Mouse (Mus musculus) forebrain, embryonic 12.5 days (tissue): ENCODE measurements at regions not wholly inside any gene's neighbourhood (a gene's known extent, or its start where the extent isn't known, plus 50 kb on each side); places are given as distances from the start of the nearest gene placed in this dataset.
A peak's percentile ranks its signal among the peaks of the same experiment; 100 is the strongest.

ENCODE experiments used
- ATAC-seq: fragments of 200-750 bp; cut with Nextera tagmentation; 2 replicates; pipeline ENCODE4 v1.8.0; 2017; ENCODE audit warnings: moderate TSS enrichment; ENCODE audit not compliant: low FRiP score
- H3K27ac ChIP-seq: fragments of 300-500 bp; sonication (generic); 2 replicates; pipeline ENCODE4 v1.5.1; 2016; ENCODE audit warnings: mild to moderate bottlenecking
- H3K27me3 ChIP-seq: fragments of 300-500 bp; sonication (generic); 2 replicates; pipeline ENCODE4 v1.6.1; 2016; ENCODE audit warnings: mild to moderate bottlenecking
- H3K36me3 ChIP-seq: fragments of 300-500 bp; sonication (generic); replicated peaks from 2 replicates; pipeline ENCODE4 v1.6.1; 2016; ENCODE audit warnings: mild to moderate bottlenecking
- H3K4me1 ChIP-seq: fragments of 300-500 bp; sonication (generic); 2 replicates; pipeline ENCODE4 v1.6.1; 2016
- H3K4me2 ChIP-seq: fragments of 300-500 bp; sonication (generic); 2 replicates; pipeline ENCODE4 v1.6.1; 2016; ENCODE audit warnings: mild to moderate bottlenecking, moderate library complexity
- H3K4me3 ChIP-seq: fragments of 300-500 bp; sonication (generic); replicated peaks from 2 replicates; pipeline ENCODE4 v1.5.1; 2016; ENCODE audit warnings: mild to moderate bottlenecking
- H3K9ac ChIP-seq: fragments of 300-500 bp; sonication (generic); 2 replicates; pipeline ENCODE4 v1.6.1; 2016; ENCODE audit warnings: mild to moderate bottlenecking
- H3K9me3 ChIP-seq: fragments of 300-500 bp; sonication (generic); 2 replicates; pipeline ENCODE4 v1.6.1; 2016
- WGBS: fragments of 180-500 bp; shearing (Covaris S2); methylation state at CpG from one replicate; pipeline ENCODE4 v1.1.7; 2016; 5-methylcytosine and 5-hydroxymethylcytosine counted together

DNA sequence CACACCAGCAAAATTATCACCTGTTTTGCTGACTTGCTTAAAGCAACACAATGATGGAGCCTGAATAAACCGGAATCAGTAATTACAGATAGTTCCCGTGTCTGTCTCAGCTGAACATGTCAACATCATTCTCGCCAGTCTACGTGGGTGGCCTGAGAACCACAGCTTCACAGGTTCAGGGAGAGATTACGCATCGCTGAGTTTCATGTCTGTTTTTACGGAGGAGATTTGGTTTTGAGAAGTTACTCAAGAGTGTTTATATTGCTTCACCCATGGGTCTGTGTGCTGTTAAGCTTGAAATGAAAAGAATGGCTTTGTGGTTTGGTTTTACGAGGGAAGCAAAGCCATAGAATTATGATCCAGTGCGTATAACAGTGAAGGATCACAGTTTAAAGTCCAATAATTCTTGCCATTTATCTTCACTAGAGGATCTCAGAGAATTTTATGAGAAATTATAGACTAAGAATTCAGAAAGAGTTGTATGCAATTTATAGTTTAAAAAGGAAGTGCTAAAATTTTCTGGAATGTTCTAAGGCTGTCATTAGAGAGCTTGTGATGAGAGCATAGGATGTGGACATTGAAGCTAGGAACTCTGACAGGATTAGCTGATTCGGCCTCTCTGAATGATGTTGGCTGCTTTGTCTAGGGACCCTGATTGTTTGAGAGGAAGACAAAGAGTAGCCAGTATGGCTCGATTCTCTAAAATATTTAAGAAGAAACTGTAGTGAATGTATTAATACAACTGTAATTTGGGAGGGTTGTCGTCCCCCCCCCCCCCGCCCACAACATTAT, 119.4 kb upstream of the Nectin3 start:
- no peaks in the 10 kb centered on the region for H3K27me3 ChIP-seq
- WGBS, result 49% methylated on average over 13 of the region's 13 CpGs
- H3K4me2 ChIP-seq, result no peak overlapping the region
- no peak overlapping the region for H3K9ac ChIP-seq
- H3K27ac ChIP-seq, result no peak overlapping the region
- H3K9me3 ChIP-seq, result no peaks in the 10 kb centered on the region
- no peaks in the 10 kb centered on the region for H3K36me3 ChIP-seq
- 0 out of 2 replicates have a peak, but pooled peaks have one; percentile 44 for ATAC-seq
- no peaks in the 10 kb centered on the region for H3K4me1 ChIP-seq
- no peak overlapping the region for H3K4me3 ChIP-seq

- no peak overlapping the region for H3K4me3 ChIP-seq
- H3K4me2 ChIP-seq, result no peak overlapping the region
- H3K27ac ChIP-seq, result no peak overlapping the region
- ATAC-seq, result peak; percentile 41; the same call in 1 of the 2 replicates
- H3K4me1 ChIP-seq, result no peaks in the 10 kb centered on the region
- no peaks in the 10 kb centered on the region for H3K36me3 ChIP-seq
- no peaks in the 10 kb centered on the region for H3K9me3 ChIP-seq
- H3K9ac ChIP-seq, result no peak overlapping the region
- no peaks in the 10 kb centered on the region for H3K27me3 ChIP-seq
These were observed 118.3 kb upstream of the Nectin3 start for GRCm38 (mm10) chr16:46616606-46617005.

DNA sequence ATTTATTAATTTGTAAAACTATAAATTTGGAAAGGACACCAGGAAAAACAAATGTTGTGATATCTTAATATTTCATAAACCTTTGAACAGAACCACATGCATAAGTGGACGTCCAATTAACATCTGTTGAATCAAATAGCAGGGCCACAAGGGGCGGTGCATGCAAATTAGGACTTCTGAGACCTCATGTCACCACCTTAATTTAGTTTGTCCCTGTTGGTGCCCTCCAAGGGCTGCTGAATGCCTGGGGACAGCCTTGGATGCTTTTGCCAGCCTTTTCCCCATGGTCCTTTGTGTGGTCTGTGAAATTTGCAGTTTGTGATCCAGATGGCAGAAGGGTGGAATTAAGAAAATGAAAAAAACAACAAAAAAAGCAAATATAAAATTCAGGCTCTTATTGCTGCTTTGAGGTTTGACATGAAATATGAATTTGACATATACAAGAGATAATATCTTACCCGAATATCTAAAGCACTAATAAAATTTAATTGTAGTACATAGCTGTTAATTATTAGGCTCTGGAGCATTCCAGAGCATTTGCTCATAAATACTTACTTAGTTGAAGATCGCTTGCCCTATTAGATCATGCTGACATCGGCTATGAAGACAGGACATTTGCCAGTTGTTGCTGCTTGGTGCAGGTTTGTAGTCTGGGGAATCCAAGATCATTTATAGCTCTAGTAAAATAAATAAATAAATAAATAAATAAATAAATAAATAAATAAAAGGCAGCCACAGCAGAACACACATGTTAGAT, 114.9 kb upstream of the Nectin3 start:
- no peak overlapping the region for H3K4me3 ChIP-seq
- H3K4me2 ChIP-seq, result no peak overlapping the region
- no peaks in the 10 kb centered on the region for H3K4me1 ChIP-seq
- H3K9ac ChIP-seq, result no peak overlapping the region
- no peaks in the 10 kb centered on the region for H3K27me3 ChIP-seq
- WGBS, result 81% methylated on average over 5 of the region's 5 CpGs
- no peaks in the 10 kb centered on the region for H3K36me3 ChIP-seq
- H3K27ac ChIP-seq, result no peak overlapping the region
- ATAC-seq, result no peak
- no peaks in the 10 kb centered on the region for H3K9me3 ChIP-seq

DNA sequence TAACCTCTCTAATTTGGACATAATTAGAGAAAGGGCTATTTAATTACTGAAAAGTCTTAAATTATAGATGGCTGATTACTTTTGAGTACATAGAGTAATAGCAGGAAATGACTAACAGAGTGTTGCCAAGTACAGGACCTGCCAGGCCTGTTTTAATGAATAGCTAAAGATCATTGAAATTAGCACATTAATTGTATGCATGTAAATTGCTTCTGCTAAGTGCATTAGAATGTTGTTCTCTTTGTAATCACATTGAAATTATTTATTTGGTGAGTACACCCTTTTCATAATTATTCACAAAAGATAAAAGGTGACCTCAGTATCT, 107.5 kb upstream of the Nectin3 start:
- Histone ChIP-seq H3K4me2 (no peak overlapping the region), H3K27ac (no peak overlapping the region), H3K27me3 (no peaks in the 10 kb centered on the region), H3K9ac (no peak overlapping the region), H3K9me3 (no peaks in the 10 kb centered on the region), H3K4me1 (no peaks in the 10 kb centered on the region), H3K4me3 (no peak overlapping the region), H3K36me3 (no peaks in the 10 kb centered on the region)
- ATAC-seq, result no peak

- 78% methylated on average over 11 of the region's 11 CpGs for WGBS
- Histone ChIP-seq H3K36me3 (no peaks in the 10 kb centered on the region), H3K27ac (no peak overlapping the region), H3K4me3 (no peak overlapping the region), H3K27me3 (no peaks in the 10 kb centered on the region), H3K4me1 (no peaks in the 10 kb centered on the region), H3K9me3 (no peaks in the 10 kb centered on the region), H3K9ac (no peak overlapping the region), H3K4me2 (no peak overlapping the region)
- ATAC-seq, result peak; percentile 53; the same call in 1 of the 2 replicates
These were observed 106.9 kb upstream of the Nectin3 start for GRCm38 (mm10) chr16:46605001-46605878.

GRCm38 (mm10) chr16:46592618-46593253, 94.4 kb upstream of the Nectin3 start:
- no peaks in the 10 kb centered on the region for H3K9me3 ChIP-seq
- H3K4me2 ChIP-seq, result no peak overlapping the region
- no peak overlapping the region for H3K4me3 ChIP-seq
- no peaks in the 10 kb centered on the region for H3K36me3 ChIP-seq
- H3K27me3 ChIP-seq, result no peaks in the 10 kb centered on the region
- H3K9ac ChIP-seq, result no peak overlapping the region
- no peak for ATAC-seq
- 24% methylated on average over 8 of the region's 8 CpGs for WGBS
- no peaks in the 10 kb centered on the region for H3K4me1 ChIP-seq
- no peak overlapping the region for H3K27ac ChIP-seq

DNA sequence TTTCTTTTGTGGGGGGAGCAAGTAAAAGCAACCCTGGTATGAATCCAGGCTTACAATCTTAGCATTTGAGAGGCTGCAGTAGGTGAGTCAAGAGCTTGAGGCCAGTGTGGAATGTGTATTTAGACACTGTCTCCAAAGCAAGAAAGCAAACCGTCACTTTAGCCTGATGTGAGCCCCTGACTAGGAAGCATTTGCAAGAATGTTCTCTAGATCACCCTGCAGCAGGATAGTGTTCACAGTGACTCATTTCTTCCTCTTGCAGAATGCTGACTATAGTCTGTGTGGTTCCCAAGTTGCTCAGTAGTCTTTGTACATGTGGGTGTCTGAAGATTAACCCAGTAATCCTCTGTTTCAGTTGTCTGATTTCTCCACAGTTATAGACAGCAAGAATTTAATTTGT, 88.7 kb upstream of the Nectin3 start:
- Histone ChIP-seq H3K9ac (no peak overlapping the region), H3K9me3 (no peaks in the 10 kb centered on the region), H3K27ac (no peak overlapping the region), H3K27me3 (no peaks in the 10 kb centered on the region), H3K4me3 (no peak overlapping the region), H3K4me1 (no peaks in the 10 kb centered on the region), H3K4me2 (no peak overlapping the region), H3K36me3 (no peaks in the 10 kb centered on the region)
- ATAC-seq, result no peak
- WGBS, result 80% methylated on average over 1 of the region's 1 CpGs

- H3K9me3 ChIP-seq, result no peaks in the 10 kb centered on the region
- H3K4me3 ChIP-seq, result no peak overlapping the region
- no peak for ATAC-seq
- no peaks in the 10 kb centered on the region for H3K36me3 ChIP-seq
- H3K27me3 ChIP-seq, result no peaks in the 10 kb centered on the region
- H3K4me2 ChIP-seq, result no peak overlapping the region
- no peak overlapping the region for H3K27ac ChIP-seq
- no peak overlapping the region for H3K9ac ChIP-seq
- H3K4me1 ChIP-seq, result no peaks in the 10 kb centered on the region
These were observed 86.2 kb upstream of the Nectin3 start for GRCm38 (mm10) chr16:46584502-46584901.

- no peak overlapping the region for H3K4me3 ChIP-seq
- no peak overlapping the region for H3K4me2 ChIP-seq
- H3K4me1 ChIP-seq, result no peaks in the 10 kb centered on the region
- WGBS, result 92% methylated on average over 10 of the region's 10 CpGs
- H3K9me3 ChIP-seq, result no peaks in the 10 kb centered on the region
- no peak overlapping the region for H3K9ac ChIP-seq
- no peak for ATAC-seq
- no peak overlapping the region for H3K27ac ChIP-seq
- H3K36me3 ChIP-seq, result no peaks in the 10 kb centered on the region
- no peaks in the 10 kb centered on the region for H3K27me3 ChIP-seq
These were observed 82.8 kb upstream of the Nectin3 start for GRCm38 (mm10) chr16:46581115-46581514.

- Histone ChIP-seq H3K9me3 (no peaks in the 10 kb centered on the region), H3K4me3 (no peak overlapping the region), H3K9ac (no peak overlapping the region), H3K4me1 (no peaks in the 10 kb centered on the region), H3K27ac (no peak overlapping the region), H3K4me2 (no peak overlapping the region), H3K27me3 (no peaks in the 10 kb centered on the region), H3K36me3 (no peaks in the 10 kb centered on the region)
- ATAC-seq, result no peak
- WGBS, result 64% methylated on average over 6 of the region's 6 CpGs
These were observed 75.9 kb upstream of the Nectin3 start for GRCm38 (mm10) chr16:46574221-46574620.

GRCm38 (mm10) chr16:46567446-46567845, 69.1 kb upstream of the Nectin3 start:
- no peak for ATAC-seq
- H3K4me3 ChIP-seq, result no peak overlapping the region
- H3K9ac ChIP-seq, result no peak overlapping the region
- no peak overlapping the region for H3K4me2 ChIP-seq
- H3K27me3 ChIP-seq, result no peaks in the 10 kb centered on the region
- H3K4me1 ChIP-seq, result no peaks in the 10 kb centered on the region
- H3K36me3 ChIP-seq, result no peaks in the 10 kb centered on the region
- H3K9me3 ChIP-seq, result no peaks in the 10 kb centered on the region
- H3K27ac ChIP-seq, result no peak overlapping the region
- 77% methylated on average over 1 of the region's 1 CpGs for WGBS

DNA sequence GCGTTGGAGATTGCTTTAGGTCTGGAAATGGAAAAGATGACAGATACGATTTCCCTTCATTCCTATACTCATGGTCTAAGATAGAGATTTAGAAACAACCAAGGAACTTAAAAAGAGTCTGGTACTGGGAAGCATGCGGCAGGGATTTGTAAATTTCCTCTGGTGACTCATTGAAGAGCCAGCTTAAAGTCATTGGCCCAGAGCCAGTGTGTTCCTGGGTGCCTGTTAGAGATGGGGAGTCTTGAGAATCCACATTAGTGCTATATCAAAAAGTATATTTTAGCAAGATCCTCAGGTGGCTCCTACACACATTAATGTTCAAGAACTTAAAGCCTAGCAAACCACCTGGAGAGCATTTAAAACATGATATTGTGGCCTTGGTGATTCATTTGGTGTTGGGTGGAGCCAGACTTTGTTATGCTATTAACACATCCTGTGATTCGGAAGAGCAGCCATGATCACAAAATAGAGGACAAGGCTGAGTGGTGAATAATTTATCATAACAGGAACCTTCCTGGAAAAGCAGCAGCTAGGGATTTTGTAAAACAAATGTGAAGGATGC, 67.8 kb upstream of the Nectin3 start:
- Histone ChIP-seq H3K9ac (no peak overlapping the region), H3K4me2 (no peak overlapping the region), H3K36me3 (no peaks in the 10 kb centered on the region), H3K4me1 (no peaks in the 10 kb centered on the region), H3K4me3 (no peak overlapping the region), H3K27ac (no peak overlapping the region), H3K9me3 (no peaks in the 10 kb centered on the region), H3K27me3 (no peaks in the 10 kb centered on the region)
- 90% methylated on average over 4 of the region's 4 CpGs for WGBS
- no peak for ATAC-seq
